Mouse (Mus musculus): ENCODE data around the gene Nin. TPM values are rescaled to one million over a fixed set of nuclear protein-coding genes. Genes with fewer than 3 reads are reported as not detected.

Nin gene
- polyA plus RNA-seq, 1 experiment, result 5.0 TPM

DNA sequence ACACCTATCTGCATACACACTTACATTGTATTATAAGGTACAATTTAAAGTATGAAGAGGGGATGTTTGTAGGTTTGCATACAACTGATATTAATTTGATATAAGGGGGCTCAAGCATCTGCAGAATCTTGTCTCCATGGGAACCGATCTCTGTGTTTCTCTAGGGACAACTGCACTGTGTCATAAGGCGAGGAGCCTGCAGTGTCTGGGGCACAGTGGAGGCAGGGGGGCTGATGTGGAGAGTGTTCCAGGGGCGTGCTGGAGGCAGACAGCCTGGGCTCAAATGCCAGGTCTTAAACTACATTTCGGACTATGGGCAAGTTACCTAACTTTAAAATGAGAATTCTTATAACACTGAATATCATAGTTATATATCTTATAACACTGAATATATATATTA, 23.6 kb upstream of the Nin start:
- no peaks in the 10 kb centered on the region for H3K27me3 ChIP-seq (ENCODE audit: control insufficient read depth, insufficient read depth, insufficient read length)
- peak overlapping the region; percentile 4 for H3K4me3 ChIP-seq
- H3K4me2 ChIP-seq (ENCODE audit: low read depth), result no peak overlapping the region
- no peaks in the 10 kb centered on the region for H3K79me2 ChIP-seq (ENCODE audit: control insufficient read depth, insufficient read depth)
- TF ChIP-seq SRF (IDR thresholded peaks at IDR 0.05; ENCODE audit: control insufficient read depth, insufficient read length, low read depth) (no peak), TCF3 (IDR thresholded peaks at IDR 0.05; ENCODE audit: insufficient read length, low read depth) (no peak), REST (IDR thresholded peaks at IDR 0.05; ENCODE audit: insufficient read depth, insufficient read length) (no peak), TCF12 (IDR thresholded peaks at IDR 0.05; ENCODE audit: insufficient read depth, poor library complexity, severe bottlenecking) (no peak), CEBPB (IDR thresholded peaks at IDR 0.05; ENCODE audit: insufficient read depth, poor library complexity, severe bottlenecking) (no peak), MAX (IDR thresholded peaks at IDR 0.05; ENCODE audit: low read depth) (no peak), MYOD1 (IDR thresholded peaks at IDR 0.05; ENCODE audit: control insufficient read depth in 1 of 3, insufficient read length in 2 of 3, low read depth in 2 of 3) (no peak), USF1 (IDR thresholded peaks at IDR 0.05; ENCODE audit: low read depth) (no peak), MYOG (IDR thresholded peaks at IDR 0.05; ENCODE audit: control insufficient read depth in 1 of 3, insufficient read depth in 1 of 3, insufficient read length in 2 of 3, low read depth in 2 of 3) (no peak), E2F4 (IDR thresholded peaks at IDR 0.05; ENCODE audit: insufficient read depth) (no peak), POLR2A (IDR thresholded peaks at IDR 0.05; ENCODE audit: insufficient read length, low read depth) (no peak), POLR2AphosphoS2 (IDR thresholded peaks at IDR 0.05; ENCODE audit: insufficient read length, low read depth) (no peak)
- no peak overlapping the region for H3ac ChIP-seq (ENCODE audit: control insufficient read depth, insufficient read length)
- no peaks in the 10 kb centered on the region for H3K36me3 ChIP-seq (ENCODE audit: control insufficient read depth, insufficient read depth)

DNA sequence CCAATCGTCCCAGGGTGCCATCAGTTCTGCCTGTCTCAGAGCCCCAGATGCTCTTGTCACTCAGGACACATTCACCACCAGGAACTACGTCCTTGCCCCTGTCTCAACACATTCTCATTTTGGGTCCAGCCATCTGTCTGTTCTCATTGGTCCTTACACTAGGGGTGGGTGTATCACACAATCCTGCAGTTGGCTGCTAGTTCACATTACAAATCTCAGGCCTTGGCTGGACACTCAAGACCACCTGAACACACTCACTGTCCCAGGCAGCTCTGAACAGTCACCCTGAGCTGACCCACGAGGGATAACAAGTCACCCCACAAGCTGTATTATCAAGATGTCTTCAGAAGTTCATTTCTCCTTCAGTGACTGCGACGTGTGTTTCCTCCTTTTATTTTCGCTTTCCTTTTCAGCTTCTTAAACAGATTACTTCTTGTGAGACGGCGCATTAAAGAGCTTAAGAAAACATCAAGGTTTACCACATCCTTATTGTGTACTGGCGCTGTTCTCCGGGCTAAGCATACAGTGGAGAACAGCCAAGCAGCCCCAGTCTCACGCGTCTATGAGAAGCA, 22.8 kb upstream of the Nin start:
- no peak for TF ChIP-seq MYOG (IDR thresholded peaks at IDR 0.05; ENCODE audit: control insufficient read depth in 1 of 3, insufficient read depth in 1 of 3, insufficient read length in 2 of 3, low read depth in 2 of 3)
- peak in 2 of 3 experiments; percentile 88 to 93 for TF ChIP-seq MYOD1 (IDR thresholded peaks at IDR 0.05; ENCODE audit: control insufficient read depth in 1 of 3, insufficient read length in 2 of 3, low read depth in 2 of 3)
- H3K4me2 ChIP-seq (ENCODE audit: low read depth), result peak overlapping the region; percentile 62
- H3K36me3 ChIP-seq (ENCODE audit: control insufficient read depth, insufficient read depth), result no peaks in the 10 kb centered on the region
- peak overlapping the region; percentile 4 for H3K4me3 ChIP-seq
- H3ac ChIP-seq (ENCODE audit: control insufficient read depth, insufficient read length), result no peak overlapping the region
- H3K79me2 ChIP-seq (ENCODE audit: control insufficient read depth, insufficient read depth), result no peaks in the 10 kb centered on the region
- no peaks in the 10 kb centered on the region for H3K27me3 ChIP-seq (ENCODE audit: control insufficient read depth, insufficient read depth, insufficient read length)

DNA sequence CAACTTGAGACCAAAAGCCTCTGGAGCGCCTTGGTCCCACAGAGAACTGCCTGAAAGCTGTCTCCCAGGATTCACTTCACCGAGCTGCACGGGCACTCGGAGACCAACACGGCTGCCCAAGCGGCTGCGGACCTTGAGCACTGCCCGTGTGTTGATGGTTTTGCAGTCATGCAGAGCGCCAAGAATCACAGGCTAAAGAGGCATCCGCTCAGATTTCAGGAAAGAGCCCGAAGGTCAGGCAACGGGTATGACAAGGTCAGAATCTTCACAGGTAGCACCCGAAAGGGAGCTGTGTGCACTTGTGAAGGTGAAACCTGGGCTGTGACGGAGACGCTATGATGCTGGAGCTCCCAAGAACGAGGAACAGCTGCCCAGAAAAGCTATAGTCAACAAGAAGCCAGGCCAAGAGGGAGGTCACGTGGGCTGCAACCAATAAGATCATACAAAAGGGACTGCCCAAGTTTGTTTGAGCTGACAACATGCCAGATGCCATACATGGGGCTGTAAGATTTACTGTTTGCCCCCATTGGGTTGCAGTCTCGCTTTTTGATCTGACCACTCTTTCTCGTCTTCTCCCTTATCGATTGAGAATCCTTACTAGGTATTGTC, 21.2 kb upstream of the Nin start:
- Histone ChIP-seq H3K4me3 (no peak overlapping the region), H3K79me2 (ENCODE audit: control insufficient read depth, insufficient read depth) (no peaks in the 10 kb centered on the region), H3K27me3 (ENCODE audit: control insufficient read depth, insufficient read depth, insufficient read length) (no peaks in the 10 kb centered on the region), H3ac (ENCODE audit: control insufficient read depth, insufficient read length) (no peak overlapping the region), H3K36me3 (ENCODE audit: control insufficient read depth, insufficient read depth) (no peaks in the 10 kb centered on the region), H3K4me2 (ENCODE audit: low read depth) (no peak overlapping the region)
- no peak for TF ChIP-seq REST (IDR thresholded peaks at IDR 0.05; ENCODE audit: insufficient read depth, insufficient read length)

DNA sequence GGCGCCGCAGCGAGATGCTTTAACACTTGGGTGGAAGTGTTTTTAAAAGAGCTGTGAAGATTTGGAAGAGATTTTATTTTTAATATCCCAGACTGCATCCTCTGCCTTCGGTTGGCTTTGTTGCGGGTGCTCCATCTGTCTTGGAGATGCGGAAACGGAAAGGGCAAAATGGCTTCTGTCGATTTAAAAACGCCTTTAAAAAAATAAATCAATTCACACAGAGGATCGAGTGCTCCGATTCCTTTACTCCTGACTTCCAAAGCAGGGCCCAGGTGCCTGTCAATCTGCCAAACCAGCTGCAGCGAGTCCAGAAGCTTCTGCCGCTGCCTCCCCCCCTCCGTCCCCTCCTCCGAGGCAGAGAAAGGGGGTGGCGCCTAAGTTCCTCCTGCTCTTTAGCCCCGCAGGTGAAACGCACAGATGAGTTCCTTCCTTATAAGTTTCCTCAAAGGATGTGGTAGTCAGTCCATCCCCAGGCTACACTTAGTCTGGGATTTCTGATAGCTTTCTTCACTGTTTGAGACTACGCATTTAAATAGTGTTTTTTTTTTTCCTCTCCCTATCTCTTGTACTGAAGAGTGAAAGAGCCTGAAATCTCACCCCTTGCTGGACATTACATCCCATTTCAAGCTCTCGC, 17.6 kb upstream of the Nin start:
- H3K36me3 ChIP-seq (ENCODE audit: control insufficient read depth, insufficient read depth), result no peaks in the 10 kb centered on the region
- no peak overlapping the region for H3K4me3 ChIP-seq
- no peak overlapping the region for H3ac ChIP-seq (ENCODE audit: control insufficient read depth, insufficient read length)
- H3K27me3 ChIP-seq (ENCODE audit: control insufficient read depth, insufficient read depth, insufficient read length), result no peaks in the 10 kb centered on the region
- H3K4me2 ChIP-seq (ENCODE audit: low read depth), result no peak overlapping the region
- no peak for TF ChIP-seq POLR2A (IDR thresholded peaks at IDR 0.05; ENCODE audit: insufficient read length, low read depth)
- TF ChIP-seq REST (IDR thresholded peaks at IDR 0.05; ENCODE audit: insufficient read depth, insufficient read length), result no peak
- no peak for TF ChIP-seq MAX (IDR thresholded peaks at IDR 0.05; ENCODE audit: low read depth)
- no peak for TF ChIP-seq USF1 (IDR thresholded peaks at IDR 0.05; ENCODE audit: low read depth)
- TF ChIP-seq E2F4 (IDR thresholded peaks at IDR 0.05; ENCODE audit: insufficient read depth), result no peak
- TF ChIP-seq MYOD1 (IDR thresholded peaks at IDR 0.05; ENCODE audit: control insufficient read depth in 1 of 3, insufficient read length in 2 of 3, low read depth in 2 of 3), result no peak
- TF ChIP-seq MYOG (IDR thresholded peaks at IDR 0.05; ENCODE audit: control insufficient read depth in 1 of 3, insufficient read depth in 1 of 3, insufficient read length in 2 of 3, low read depth in 2 of 3), result no peak
- TF ChIP-seq POLR2AphosphoS2 (IDR thresholded peaks at IDR 0.05; ENCODE audit: insufficient read length, low read depth), result no peak
- no peak for TF ChIP-seq TCF12 (IDR thresholded peaks at IDR 0.05; ENCODE audit: insufficient read depth, poor library complexity, severe bottlenecking)
- no peak for TF ChIP-seq SRF (IDR thresholded peaks at IDR 0.05; ENCODE audit: control insufficient read depth, insufficient read length, low read depth)
- no peak for TF ChIP-seq TCF3 (IDR thresholded peaks at IDR 0.05; ENCODE audit: insufficient read length, low read depth)
- TF ChIP-seq CEBPB (IDR thresholded peaks at IDR 0.05; ENCODE audit: insufficient read depth, poor library complexity, severe bottlenecking), result no peak
- H3K79me2 ChIP-seq (ENCODE audit: control insufficient read depth, insufficient read depth), result no peaks in the 10 kb centered on the region

DNA sequence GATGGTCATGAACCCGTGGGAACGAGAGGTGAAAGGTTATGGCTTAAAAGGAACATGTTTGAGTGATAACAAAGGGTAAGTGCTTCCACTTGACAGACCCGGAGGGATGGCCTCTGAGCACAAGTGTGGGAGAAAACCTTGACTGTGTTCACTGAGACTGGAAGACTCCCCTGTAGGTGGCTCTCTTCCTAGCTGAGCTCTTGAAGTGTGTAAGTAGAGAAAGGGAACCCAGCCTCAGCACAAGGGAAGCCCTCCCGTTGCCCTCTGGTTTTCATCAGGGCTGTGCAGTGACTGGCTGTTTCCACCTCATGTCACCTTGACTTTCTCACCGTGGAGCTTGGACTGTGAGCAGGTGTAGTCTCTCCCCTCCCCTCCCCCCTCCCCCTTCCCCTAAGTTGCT, 15.6 kb upstream of the Nin start:
- TF ChIP-seq CEBPB (IDR thresholded peaks at IDR 0.05; ENCODE audit: insufficient read depth, poor library complexity, severe bottlenecking), result no peak
- no peak for TF ChIP-seq SRF (IDR thresholded peaks at IDR 0.05; ENCODE audit: control insufficient read depth, insufficient read length, low read depth)
- TF ChIP-seq E2F4 (IDR thresholded peaks at IDR 0.05; ENCODE audit: insufficient read depth), result no peak
- no peak for TF ChIP-seq TCF3 (IDR thresholded peaks at IDR 0.05; ENCODE audit: insufficient read length, low read depth)
- no peak for TF ChIP-seq POLR2AphosphoS2 (IDR thresholded peaks at IDR 0.05; ENCODE audit: insufficient read length, low read depth)
- no peak for TF ChIP-seq USF1 (IDR thresholded peaks at IDR 0.05; ENCODE audit: low read depth)
- TF ChIP-seq REST (IDR thresholded peaks at IDR 0.05; ENCODE audit: insufficient read depth, insufficient read length), result no peak
- TF ChIP-seq POLR2A (IDR thresholded peaks at IDR 0.05; ENCODE audit: insufficient read length, low read depth), result no peak
- TF ChIP-seq MYOD1 (IDR thresholded peaks at IDR 0.05; ENCODE audit: control insufficient read depth in 1 of 3, insufficient read length in 2 of 3, low read depth in 2 of 3), result no peak
- TF ChIP-seq TCF12 (IDR thresholded peaks at IDR 0.05; ENCODE audit: insufficient read depth, poor library complexity, severe bottlenecking), result no peak
- TF ChIP-seq MYOG (IDR thresholded peaks at IDR 0.05; ENCODE audit: control insufficient read depth in 1 of 3, insufficient read depth in 1 of 3, insufficient read length in 2 of 3, low read depth in 2 of 3), result no peak
- no peak for TF ChIP-seq MAX (IDR thresholded peaks at IDR 0.05; ENCODE audit: low read depth)
- H3K27me3 ChIP-seq (ENCODE audit: control insufficient read depth, insufficient read depth, insufficient read length), result no peaks in the 10 kb centered on the region
- no peaks in the 10 kb centered on the region for H3K36me3 ChIP-seq (ENCODE audit: control insufficient read depth, insufficient read depth)
- H3K4me2 ChIP-seq (ENCODE audit: low read depth), result no peak overlapping the region
- no peak overlapping the region for H3K4me3 ChIP-seq
- H3K79me2 ChIP-seq (ENCODE audit: control insufficient read depth, insufficient read depth), result no peaks in the 10 kb centered on the region
- no peak overlapping the region for H3ac ChIP-seq (ENCODE audit: control insufficient read depth, insufficient read length)
